Mouse (Mus musculus): ENCODE data around the gene F9. TPM values are rescaled to one million over a fixed set of nuclear protein-coding genes. Genes with fewer than 3 reads are reported as not detected.
"Not testable (repeated sequence)": the region's sequence is repeated elsewhere in the genome, so short reads cannot be mapped to it uniquely, and the experiment has no call there.

F9 gene
- not detected for total RNA-seq (2021)
- long read RNA-seq, experiment 1 = 0 reads
- long read RNA-seq, experiment 2 = 0 reads

DNA sequence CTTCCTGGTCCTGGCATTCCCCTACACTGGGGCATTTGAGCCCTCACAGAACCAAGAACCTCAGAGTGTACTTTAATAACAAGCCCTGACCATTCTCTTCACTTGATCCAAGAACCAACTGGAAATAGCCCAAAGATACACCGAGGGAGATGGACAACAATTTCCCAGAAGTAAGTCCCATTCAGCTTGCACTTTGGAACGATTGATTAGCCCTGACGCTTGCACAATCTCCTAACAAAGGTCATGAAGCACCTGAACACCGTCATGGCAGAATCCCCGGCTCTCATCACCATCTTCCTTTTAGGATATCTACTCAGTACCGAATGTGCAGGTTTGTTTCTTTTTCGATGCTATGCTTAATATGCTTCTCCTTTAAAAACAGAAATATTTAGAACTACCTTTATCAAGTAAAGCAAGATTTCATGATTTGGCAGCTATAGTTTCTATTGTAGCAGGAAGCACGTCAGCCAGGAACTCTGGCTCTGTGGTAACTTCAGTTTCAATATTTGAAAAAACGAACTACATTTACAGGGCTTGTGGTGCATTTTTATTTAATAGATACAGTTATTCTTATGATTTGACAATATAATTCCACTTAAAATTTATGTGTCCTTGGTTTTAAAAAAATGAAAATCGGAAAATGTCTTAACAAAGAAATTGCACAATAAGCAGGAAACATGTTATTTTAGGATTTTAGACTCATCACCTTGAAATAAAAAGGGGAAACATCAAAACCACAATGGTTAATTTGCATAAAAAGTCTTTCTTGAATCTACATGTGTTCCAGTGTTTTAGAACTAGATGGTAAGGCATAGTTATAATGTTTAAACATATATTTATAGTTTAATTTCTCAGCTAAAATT, at the start of gene F9:
Gene F9 (plus strand): TSS at position 244 of the 863 bp plus-strand sequence.
- DNase-seq = no peak

DNA sequence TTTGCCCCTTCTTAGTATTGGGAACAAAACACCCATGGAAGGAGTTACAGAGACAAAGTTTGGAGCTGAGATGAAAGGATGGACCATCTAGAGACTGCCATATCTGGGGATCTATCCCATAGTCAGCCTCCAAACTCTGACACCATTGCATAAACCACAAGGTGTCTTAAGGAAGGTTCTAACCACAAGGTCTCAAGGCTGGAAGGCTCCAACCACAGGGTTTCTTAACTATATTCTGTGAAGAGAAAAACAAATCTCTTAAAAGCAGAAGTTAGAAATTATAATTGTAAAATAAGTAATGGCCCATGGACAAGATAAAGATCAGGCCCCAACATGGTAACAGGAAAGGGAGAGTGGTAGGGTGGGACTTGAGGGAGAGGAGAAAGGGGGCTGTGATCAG, 29.5 kb upstream of the F9 start:
- not testable (repeated sequence) for DNase-seq

DNA sequence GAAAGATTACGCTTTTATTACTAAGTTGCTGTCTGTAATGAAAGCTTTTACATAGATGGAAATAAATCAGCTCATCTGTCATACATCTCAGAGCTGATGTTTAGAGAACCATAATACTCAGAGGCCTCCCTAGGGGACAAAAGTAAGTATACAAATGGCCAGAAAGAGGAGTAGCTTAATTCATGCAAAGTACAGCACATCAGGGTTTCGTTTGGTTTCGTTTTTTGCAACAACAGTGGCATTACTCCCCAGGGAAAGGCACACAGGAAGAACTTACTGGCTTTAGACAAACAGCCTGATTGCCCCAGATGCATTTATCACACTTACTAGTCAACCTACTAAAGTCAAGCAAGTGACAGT, 800 bp downstream of the F9 start:
- DNase-seq = no peak

DNA sequence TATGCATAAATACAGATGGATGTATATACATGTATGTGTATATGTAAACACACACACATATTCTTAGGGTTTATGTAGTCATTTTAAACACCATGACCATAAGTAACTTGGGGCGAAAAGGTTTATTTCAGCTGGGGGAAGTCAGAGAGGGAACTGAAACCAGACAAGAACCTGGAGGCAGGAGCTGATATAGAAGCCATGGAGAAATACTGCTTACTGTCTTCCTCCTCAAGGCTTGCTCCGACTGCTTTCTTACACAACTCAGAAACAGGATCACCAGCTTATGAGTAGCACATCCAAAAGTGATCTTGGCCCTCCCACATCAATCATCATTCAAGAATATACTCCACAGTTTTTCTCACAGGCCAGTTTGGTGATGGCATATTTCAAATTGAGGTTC, 2.2 kb downstream of the F9 start:
- no peak for DNase-seq

DNA sequence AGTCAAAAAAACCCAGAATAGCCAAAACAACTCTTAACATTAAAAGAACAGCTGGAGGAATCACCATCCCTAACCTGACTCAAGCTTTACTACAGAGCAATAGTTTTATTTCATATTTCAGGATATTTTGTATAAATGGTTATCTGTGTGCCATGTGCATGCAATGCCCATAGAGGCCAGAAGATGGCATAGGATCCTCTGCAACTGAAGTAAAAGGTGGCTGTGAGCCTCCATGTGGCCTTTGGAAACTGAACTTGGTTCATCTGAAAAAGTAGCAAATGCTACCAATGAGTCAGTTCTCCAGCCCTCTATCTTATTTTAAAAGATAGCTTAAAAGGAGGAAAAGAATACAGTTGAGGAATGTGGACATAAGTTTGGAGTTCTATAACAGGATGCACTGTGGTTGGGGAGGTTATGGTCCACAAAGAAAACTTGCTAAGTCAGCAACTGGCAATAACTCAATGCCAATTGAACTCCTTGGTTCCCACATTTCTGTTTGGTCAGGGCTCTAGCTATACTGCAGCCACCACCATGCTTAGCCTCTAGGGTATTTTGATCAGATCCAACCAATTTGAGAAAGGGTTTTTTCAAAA, 13.9 kb downstream of the F9 start:
- DNase-seq = no peak

DNA sequence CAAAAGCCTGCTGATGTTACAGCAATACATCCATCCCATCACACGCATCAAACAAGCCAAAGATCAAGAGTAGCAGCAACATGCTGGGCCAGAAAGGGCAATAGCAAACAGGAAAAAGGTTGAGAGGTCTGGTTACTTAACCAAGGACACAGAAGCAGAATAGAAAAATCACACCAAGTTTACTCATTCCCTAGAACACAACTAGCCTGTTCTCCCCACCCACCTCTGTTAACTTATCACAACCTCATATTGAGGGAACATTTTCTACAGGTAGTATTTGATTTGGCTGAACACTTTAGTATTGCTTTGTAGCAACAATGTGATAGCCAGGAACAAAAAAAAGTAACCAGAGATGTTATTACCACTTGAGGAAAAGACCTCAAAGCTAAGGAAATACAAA, 15.3 kb downstream of the F9 start:
- no peak for DNase-seq

DNA sequence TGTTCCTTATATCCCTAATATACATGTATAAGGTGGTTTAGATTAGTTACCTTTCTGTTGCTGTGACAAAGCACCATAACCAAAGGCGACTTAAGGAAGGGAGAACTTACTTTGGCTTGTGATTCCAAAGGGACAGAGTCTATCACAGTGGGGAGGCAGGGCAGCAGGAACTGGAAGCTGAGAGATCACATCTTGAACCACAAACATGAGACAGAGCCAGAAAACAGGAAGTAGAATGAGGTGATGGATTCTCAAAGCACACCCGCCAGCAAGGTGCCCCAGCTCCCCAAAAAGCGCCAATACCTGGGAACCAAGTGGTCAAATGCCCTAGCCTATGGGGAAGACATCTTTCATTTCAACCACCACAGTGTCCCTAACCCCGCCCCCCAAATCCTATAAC, 21.7 kb downstream of the F9 start:
- no peak for DNase-seq

DNA sequence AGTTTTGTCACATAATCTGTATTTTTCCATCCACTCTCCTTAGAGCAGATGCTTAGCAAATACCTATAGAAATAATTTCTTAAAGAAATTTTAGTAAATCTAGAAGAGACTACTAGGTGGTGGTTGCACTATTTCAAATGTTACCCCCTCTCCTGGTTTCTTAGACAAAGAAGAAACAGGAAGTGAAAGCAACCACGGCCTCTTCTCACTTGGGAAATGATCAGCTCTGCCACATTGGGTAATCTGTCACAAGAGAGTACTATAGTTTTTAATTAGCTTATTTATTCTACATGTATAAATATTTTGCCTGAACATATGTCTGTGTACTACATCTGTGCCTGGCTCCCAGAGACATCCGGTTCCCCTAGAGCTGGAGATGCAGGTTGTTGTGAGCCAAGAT, 22.3 kb downstream of the F9 start:
- DNase-seq = no peak

DNA sequence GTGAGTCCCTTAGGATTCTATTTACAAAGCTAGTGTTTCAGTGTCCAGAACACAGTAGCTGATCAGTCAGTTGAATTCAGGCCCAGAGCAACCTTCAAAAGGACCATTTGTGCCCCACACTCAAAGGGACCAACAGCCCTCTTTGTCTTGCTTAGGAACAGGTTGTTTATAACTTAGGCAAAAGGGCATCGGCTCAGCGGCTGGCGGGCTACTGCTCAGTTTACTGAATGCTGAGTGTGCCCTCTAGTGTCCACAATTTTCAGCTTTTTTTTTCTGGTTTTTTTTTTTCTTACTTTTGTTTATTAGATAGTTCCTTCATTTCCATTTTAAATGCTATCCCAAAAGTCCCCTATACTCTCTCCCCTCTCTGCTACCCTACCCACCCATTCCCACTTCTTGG, 27.4 kb downstream of the F9 start:
- DNase-seq = no peak

DNA sequence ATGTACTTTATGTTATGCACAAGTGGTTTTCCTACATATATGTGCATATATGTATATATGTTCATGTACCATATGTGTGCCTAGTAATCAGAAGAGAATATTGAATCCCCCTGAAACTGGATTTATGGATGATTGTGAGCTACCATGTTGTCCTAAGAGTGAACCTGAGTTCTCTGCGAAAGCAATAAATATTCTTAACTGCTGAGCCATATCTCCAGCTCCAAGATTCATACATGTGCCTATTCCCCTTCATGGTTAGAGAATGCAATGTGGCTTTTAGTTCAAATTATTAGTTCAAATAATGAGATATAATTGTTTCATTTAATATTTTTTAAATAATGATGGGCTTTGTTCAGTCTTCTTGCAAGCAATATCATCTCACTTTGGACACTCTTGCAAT, 55.5 kb downstream of the F9 start:
- DNase-seq = no peak

DNA sequence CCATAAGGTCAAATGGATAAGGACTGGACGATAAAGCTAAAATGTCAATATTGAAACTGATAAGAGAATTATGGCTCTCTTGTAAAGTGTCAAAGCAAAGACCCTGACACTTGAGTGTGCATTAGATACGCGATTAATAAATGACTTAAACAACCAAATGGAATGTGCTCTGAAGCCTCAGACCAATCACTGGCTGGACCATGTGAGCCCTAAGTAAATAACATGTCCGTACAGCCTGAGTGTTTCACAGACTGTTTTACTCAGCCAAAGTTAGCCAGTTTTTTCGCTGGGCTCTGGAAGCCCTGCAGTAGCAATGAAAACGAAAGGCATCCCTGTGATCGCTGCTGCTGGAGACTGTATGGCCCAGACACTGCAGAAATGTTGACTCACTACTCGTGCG, 55.9 kb downstream of the F9 start:
- no peak for DNase-seq

DNA sequence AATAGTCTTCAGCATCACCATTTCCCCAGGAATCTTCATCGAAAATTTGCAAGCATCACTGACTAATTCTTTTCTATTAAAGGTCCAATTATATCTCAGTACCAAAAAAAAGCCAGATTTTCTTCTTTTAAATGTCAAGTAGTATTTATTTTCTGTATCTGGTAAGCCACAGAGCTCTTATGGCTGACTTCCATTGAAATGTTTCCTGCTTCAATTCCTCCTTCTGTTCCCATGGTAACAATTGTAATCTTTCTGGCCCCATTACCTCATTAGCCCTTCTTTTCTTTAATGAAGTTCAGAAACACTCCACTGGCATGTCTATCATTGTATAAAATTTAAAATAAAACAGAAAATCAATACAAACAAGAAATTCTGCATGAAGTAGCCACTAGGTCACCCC, 76.1 kb downstream of the F9 start:
- DNase-seq = no peak

Other genes with a start within 250 kb of the F9 start
- not detected for gene Mcf2, start 179.6 kb downstream of the F9 start, total RNA-seq (2021)